Mouse (Mus musculus) kidney, postnatal 0 days (tissue): ENCODE measurements at regions not wholly inside any gene's neighbourhood (a gene's known extent, or its start where the extent isn't known, plus 50 kb on each side); places are given as distances from the start of the nearest gene placed in this dataset.

Experiments used
- ATAC-seq: fragments of 200-750 bp; cut with Nextera tagmentation; replicated peaks from 2 replicates; pipeline ENCODE4 v1.8.0; 2017; ENCODE audit warnings: low read depth, moderate number of reproducible peaks, moderate TSS enrichment, moderate library complexity; ENCODE audit not compliant: low FRiP score
- DNase-seq: peaks from one replicate; pipeline ENCODE4 v3.0.0-alpha.2; 2016; ENCODE audit warnings: low spot score
- H3K27ac ChIP-seq: fragments of 300-500 bp; sonication (generic); 2 replicates; pipeline ENCODE4 v1.5.1; 2014; ENCODE audit warnings: mild to moderate bottlenecking
- H3K27me3 ChIP-seq: fragments of 300-500 bp; sonication (generic); 2 replicates; pipeline ENCODE4 v1.6.1; 2014; ENCODE audit warnings: low read length, mixed read lengths; ENCODE audit not compliant: insufficient read depth
- H3K36me3 ChIP-seq: fragments of 300-500 bp; sonication (generic); 2 replicates; pipeline ENCODE4 v1.6.1; 2014; ENCODE audit warnings: low read length, mixed read lengths; ENCODE audit not compliant: insufficient read depth
- H3K4me1 ChIP-seq: fragments of 300-500 bp; sonication (generic); replicated peaks from 2 replicates; pipeline ENCODE4 v1.6.1; 2014; ENCODE audit warnings: antibody characterized with exemption, low read length, mixed read lengths; ENCODE audit not compliant: insufficient read depth
- H3K4me2 ChIP-seq: fragments of 300-500 bp; sonication (generic); 2 replicates; pipeline ENCODE4 v1.6.1; 2014; ENCODE audit warnings: mild to moderate bottlenecking, low read length, moderate library complexity, mixed read lengths
- H3K4me3 ChIP-seq: fragments of 300-500 bp; sonication (generic); replicated peaks from 2 replicates; pipeline ENCODE4 v1.5.1; 2014; ENCODE audit warnings: low read depth, low read length
- H3K9ac ChIP-seq: fragments of 300-500 bp; sonication (generic); 2 replicates; pipeline ENCODE4 v1.6.1; 2014; ENCODE audit warnings: low read depth, low read length
- H3K9me3 ChIP-seq: fragments of 300-500 bp; sonication (generic); replicated peaks from 2 replicates; pipeline ENCODE4 v1.6.1; 2016; ENCODE audit warnings: low read length, inconsistent platforms, mixed read lengths
- CTCF ChIP-seq: IDR thresholded peaks from 2 replicates; pipeline ENCODE4 v1.5.1; 2016; ENCODE audit warnings: antibody characterized with exemption, low read depth, mild to moderate bottlenecking, moderate library complexity
- WGBS: fragments of 180-500 bp; shearing (Covaris S2); extraction: QIAGEN DNeasy Blood & Tissue Kit; methylation state at CpG from one replicate; pipeline ENCODE4 v1.1.7; 2014; 5-methylcytosine and 5-hydroxymethylcytosine counted together

GRCm38 (mm10) chr4:72656206-72656605, 196.2 kb downstream of the Aldoart1 start:
- H3K36me3 ChIP-seq, result no peaks in the 10 kb centered on the region
- H3K27me3 ChIP-seq, result no peaks in the 10 kb centered on the region
- H3K9me3 ChIP-seq, result no peaks in the 10 kb centered on the region
- no peak overlapping the region for H3K4me2 ChIP-seq
- H3K9ac ChIP-seq, result no peak overlapping the region
- no peak overlapping the region for H3K27ac ChIP-seq
- no peak for TF ChIP-seq CTCF
- no peak for ATAC-seq
- H3K4me1 ChIP-seq, result no peaks in the 10 kb centered on the region
- no peak overlapping the region for H3K4me3 ChIP-seq
- DNase-seq, result no peak
- WGBS, result 84% methylated on average over 1 of the region's 1 CpGs

- no peak for ATAC-seq
- 96% methylated on average over 1 of the region's 1 CpGs for WGBS
- Histone ChIP-seq H3K4me2 (no peak overlapping the region), H3K4me3 (no peak overlapping the region), H3K27me3 (no peaks in the 10 kb centered on the region), H3K27ac (no peak overlapping the region), H3K9ac (no peak overlapping the region), H3K36me3 (no peaks in the 10 kb centered on the region), H3K9me3 (no peaks in the 10 kb centered on the region), H3K4me1 (no peaks in the 10 kb centered on the region)
- no peak for DNase-seq
- no peak for TF ChIP-seq CTCF
Measured at GRCm38 (mm10) chr4:72647130-72647529, 205.3 kb downstream of the Aldoart1 start.

- DNase-seq, result no peak
- Histone ChIP-seq H3K36me3 (no peaks in the 10 kb centered on the region), H3K27me3 (no peaks in the 10 kb centered on the region)
Measured at GRCm38 (mm10) chr4:72629416-72629815, 223.0 kb downstream of the Aldoart1 start.

GRCm38 (mm10) chr4:72627219-72627930, 225.1 kb downstream of the Aldoart1 start:
- Histone ChIP-seq H3K36me3 (no peaks in the 10 kb centered on the region), H3K4me2 (no peak overlapping the region), H3K27ac (no peak overlapping the region), H3K27me3 (no peaks in the 10 kb centered on the region), H3K9ac (no peak overlapping the region), H3K9me3 (no peaks in the 10 kb centered on the region), H3K4me1 (no peaks in the 10 kb centered on the region), H3K4me3 (no peak overlapping the region)
- ATAC-seq (no peak), DNase-seq (peak; percentile 5)
- 41% methylated on average over 5 of the region's 5 CpGs for WGBS
- TF ChIP-seq CTCF, result no peak

More at GRCm38 (mm10) chr4:72629416-72629815, 223.0 kb downstream of the Aldoart1 start:
- no peak overlapping the region for H3K9ac ChIP-seq
- no peaks in the 10 kb centered on the region for H3K9me3 ChIP-seq
- TF ChIP-seq CTCF, result no peak
- no peaks in the 10 kb centered on the region for H3K4me1 ChIP-seq
- no peak overlapping the region for H3K4me2 ChIP-seq
- 49% methylated on average over 3 of the region's 3 CpGs for WGBS
- no peak for ATAC-seq
- no peak overlapping the region for H3K4me3 ChIP-seq
- no peak overlapping the region for H3K27ac ChIP-seq

- Histone ChIP-seq H3K9ac (no peak overlapping the region), H3K4me2 (no peak overlapping the region), H3K9me3 (no peaks in the 10 kb centered on the region), H3K4me3 (no peak overlapping the region), H3K27ac (no peak overlapping the region), H3K36me3 (no peaks in the 10 kb centered on the region), H3K27me3 (no peaks in the 10 kb centered on the region), H3K4me1 (no peaks in the 10 kb centered on the region)
- WGBS, result 94% methylated on average over 4 of the region's 4 CpGs
- DNase-seq (no peak), ATAC-seq (no peak)
- no peak for TF ChIP-seq CTCF
Measured at GRCm38 (mm10) chr4:72605107-72605506, 247.3 kb downstream of the Aldoart1 start.

GRCm38 (mm10) chr4:72595494-72595893, 256.9 kb downstream of the Aldoart1 start:
- Histone ChIP-seq H3K4me1 (no peaks in the 10 kb centered on the region), H3K4me3 (no peak overlapping the region), H3K27me3 (no peaks in the 10 kb centered on the region), H3K36me3 (no peaks in the 10 kb centered on the region), H3K9ac (no peak overlapping the region), H3K4me2 (no peak overlapping the region), H3K27ac (no peak overlapping the region), H3K9me3 (no peaks in the 10 kb centered on the region)
- ATAC-seq (no peak), DNase-seq (peak; percentile 5)
- TF ChIP-seq CTCF, result no peak
- WGBS, result 27% methylated on average over 2 of the region's 2 CpGs

GRCm38 (mm10) chr4:72592129-72592528, 260.3 kb downstream of the Aldoart1 start:
- Histone ChIP-seq H3K27me3 (no peaks in the 10 kb centered on the region), H3K9me3 (no peaks in the 10 kb centered on the region), H3K4me2 (no peak overlapping the region), H3K27ac (no peak overlapping the region), H3K9ac (no peak overlapping the region), H3K4me3 (no peak overlapping the region), H3K4me1 (no peaks in the 10 kb centered on the region), H3K36me3 (no peaks in the 10 kb centered on the region)
- no peak for ATAC-seq
- DNase-seq, result no peak
- 46% methylated on average over 1 of the region's 1 CpGs for WGBS
- TF ChIP-seq CTCF, result no peak
